Mouse (Mus musculus) skeletal muscle tissue, adult 2 months (tissue): ENCODE measurements at regions not wholly inside any gene's neighbourhood (a gene's known extent, or its start where the extent isn't known, plus 50 kb on each side); places are given as distances from the start of the nearest gene placed in this dataset.

Experiments
- DNase-seq: peaks from one replicate; pipeline ENCODE4 v3.0.0-alpha.2; 2012; ENCODE audit warnings: low read depth, low spot score

DNA sequence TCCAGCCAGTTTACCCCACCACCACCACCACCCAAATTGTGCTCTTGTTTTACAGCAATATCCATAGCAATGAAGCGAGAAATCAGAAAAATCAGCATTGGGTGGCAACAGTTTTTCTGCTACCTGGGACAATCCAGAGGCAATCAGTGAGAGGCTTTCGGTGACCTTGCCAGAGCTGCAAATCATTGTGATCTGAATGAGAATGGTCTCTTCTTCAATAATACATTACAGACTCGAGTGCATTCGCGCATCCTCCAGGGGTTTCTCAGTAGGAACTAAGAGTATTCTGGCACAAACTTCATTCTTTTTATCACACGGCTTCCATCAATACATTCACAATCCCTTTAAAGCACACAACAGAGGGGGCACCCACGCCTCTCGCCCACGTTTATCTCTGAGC lies 91.2 kb downstream of the Srek1 start:
- no peak for DNase-seq

GRCm38 (mm10) chr13:103680740-103681139 lies 93.7 kb downstream of the Srek1 start:
- DNase-seq, result no peak

GRCm38 (mm10) chr13:103680052-103680451 lies 94.4 kb downstream of the Srek1 start:
- DNase-seq, result no peak

DNA sequence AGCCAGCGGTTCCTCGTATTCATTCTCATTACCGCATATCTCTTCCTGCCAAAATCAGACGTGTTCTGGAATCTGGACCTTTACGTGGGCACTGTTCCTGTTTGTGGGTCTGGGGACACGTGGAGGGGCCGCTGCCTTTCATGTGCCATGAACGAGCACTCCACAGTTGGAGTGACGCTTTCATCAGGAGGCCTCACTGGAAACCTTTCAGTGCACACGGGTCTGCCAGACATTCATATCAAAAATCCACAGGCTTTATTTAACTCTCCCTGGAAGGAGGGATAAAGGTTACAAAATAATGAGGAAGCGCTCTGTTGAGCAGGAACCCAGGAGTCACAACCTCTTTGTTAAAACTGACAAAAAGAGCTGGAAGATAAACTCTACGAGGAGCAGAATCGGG lies 97.6 kb downstream of the Srek1 start:
- no peak for DNase-seq

DNA sequence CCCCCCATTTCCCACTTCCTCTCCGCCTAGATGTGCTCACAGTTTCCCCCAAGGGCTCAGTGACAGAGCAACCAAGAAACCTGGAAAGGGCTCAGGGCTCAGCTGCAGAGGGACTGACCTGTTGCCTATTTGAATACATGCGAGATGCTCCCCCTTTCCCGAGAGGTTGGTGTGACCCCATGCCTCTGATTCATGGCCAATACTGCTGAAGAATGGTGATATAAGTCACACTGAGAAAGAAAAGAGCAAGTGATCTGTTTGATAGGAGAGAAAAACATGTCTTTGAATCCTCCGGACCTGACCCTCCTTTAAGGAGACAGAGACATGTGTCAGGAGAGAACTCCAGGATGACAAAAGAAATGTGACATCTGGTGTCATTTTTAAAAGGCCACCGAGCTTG lies 98.2 kb downstream of the Srek1 start:
- no peak for DNase-seq

- DNase-seq, result no peak
Observed at GRCm38 (mm10) chr13:103670611-103671010, 103.8 kb downstream of the Srek1 start.

GRCm38 (mm10) chr13:103669856-103670255 lies 104.6 kb downstream of the Srek1 start:
- DNase-seq, result no peak

GRCm38 (mm10) chr13:103667749-103668148 lies 106.7 kb downstream of the Srek1 start:
- DNase-seq, result no peak

GRCm38 (mm10) chr13:103660248-103660996 lies 114.0 kb downstream of the Srek1 start:
- DNase-seq, result no peak

DNA sequence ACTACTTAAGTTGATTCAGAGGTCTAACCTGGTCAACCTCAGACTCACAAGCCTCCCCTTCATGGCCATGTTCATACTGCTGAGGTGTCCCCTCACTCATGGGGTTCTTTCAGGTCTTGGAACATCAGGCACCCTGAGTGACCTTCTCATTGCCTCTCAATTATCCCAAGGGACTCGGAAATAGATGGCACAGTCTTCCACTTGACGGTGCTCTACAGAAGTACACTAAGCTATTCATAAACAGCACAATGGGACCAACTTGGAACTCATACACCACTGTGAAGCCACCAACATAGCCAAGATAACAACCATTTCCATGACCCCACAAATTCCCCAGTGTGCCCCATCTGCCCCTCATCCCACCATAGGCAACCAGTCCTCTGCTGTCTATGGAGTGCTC lies 118.4 kb downstream of the Srek1 start:
- DNase-seq, result no peak

DNA sequence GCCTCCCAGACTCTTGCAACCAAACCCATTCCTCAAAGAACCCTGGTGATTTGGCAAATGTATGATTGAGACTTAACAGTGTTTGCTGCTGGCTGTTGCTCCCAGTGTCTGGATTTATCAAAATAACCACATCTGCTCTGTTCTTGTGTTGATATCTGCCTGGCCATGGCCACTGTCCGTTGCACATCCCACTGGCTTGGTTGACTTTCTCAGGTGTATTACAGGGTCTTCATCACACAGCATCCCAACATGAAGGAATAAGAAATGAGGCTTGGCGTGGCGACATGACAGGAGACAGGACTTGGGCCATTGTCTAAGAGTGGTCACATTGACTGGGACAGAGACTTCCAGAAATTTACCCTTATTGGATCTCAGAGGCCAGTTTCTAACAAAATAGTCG lies 121.2 kb downstream of the Srek1 start:
- DNase-seq, result no peak

- no peak for DNase-seq
Observed at GRCm38 (mm10) chr13:103649383-103649782, 125.0 kb downstream of the Srek1 start.

DNA sequence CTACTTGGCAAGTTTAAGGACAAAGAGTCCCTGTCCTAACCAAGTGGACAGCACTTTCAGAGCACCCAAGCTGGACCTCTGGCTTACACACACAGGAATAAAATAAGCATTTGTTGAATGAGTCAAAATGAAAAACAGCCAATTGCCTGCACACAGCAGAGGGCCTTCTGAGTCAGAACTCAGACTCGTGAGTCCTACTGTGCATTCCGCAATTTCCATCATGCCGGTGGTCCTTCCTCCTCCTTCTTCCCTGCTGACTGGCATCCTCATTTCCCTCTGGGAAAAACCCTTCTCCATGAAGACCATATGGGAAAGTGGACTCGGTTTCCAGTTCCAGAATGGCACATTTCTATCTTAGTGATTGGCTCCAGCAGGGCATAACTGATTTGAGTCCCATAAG lies 126.4 kb downstream of the Srek1 start:
- DNase-seq, result no peak

DNA sequence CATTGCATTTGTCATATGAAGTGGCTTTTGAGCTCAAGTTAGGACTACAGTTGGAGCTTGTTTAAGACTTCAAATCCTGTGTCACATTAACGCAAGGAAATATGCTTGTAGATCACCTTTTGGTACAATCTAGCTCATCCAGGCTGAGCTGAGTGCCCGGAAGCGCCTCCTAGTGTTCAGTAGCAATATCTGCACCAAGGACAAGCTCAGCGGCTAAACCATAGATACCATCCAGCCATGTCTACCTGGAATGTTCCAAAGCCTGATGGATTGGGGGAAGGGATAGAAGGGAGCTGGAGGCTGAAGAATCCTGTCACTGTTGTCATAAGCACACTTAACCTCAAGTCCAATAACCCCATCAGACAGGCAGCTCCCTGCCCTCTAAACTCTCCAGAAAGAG lies 128.4 kb downstream of the Srek1 start:
- DNase-seq, result no peak

DNA sequence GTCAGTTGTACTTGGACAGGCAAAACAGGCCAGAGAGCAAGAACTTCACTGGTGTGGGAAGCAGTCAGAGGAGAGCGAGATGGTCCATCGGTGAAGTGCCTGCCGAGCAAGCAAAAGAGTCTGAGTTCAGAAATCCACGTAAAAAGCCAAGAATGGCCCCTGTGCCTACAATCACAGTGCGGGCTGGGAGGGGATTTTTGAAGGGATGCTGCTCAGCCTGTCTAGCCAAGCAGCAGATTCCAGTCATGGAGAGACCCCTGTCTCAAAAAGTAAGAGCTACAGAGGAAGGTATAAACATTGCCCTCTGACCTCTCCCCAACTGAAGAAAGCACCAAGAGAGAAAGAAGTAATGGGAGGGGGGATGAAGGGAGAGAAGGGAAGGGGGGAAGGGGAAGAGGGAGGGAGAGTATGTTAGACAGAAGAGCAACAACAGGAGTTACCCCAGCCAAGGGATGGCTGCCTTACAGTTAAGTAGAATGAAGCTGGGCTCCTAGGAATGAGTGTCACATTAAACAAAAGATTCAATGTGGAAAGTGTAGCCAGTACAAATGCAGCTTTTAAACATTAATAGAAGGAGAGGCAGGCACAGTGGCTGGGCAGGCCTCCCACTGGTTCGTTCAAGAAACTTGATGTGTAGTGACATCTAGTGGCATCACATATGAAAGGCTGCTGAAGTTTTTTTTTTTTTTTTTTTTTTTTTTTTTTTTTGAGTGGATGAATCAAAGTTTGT lies 130.2 kb downstream of the Srek1 start:
- peak; percentile 46 for DNase-seq

GRCm38 (mm10) chr13:103643486-103643885 lies 130.9 kb downstream of the Srek1 start:
- DNase-seq, result no peak

- DNase-seq, result no peak
Observed at GRCm38 (mm10) chr13:103642542-103643375, 131.6 kb downstream of the Srek1 start.

- DNase-seq, result no peak
Observed at GRCm38 (mm10) chr13:103638038-103638437, 136.4 kb downstream of the Srek1 start.

DNA sequence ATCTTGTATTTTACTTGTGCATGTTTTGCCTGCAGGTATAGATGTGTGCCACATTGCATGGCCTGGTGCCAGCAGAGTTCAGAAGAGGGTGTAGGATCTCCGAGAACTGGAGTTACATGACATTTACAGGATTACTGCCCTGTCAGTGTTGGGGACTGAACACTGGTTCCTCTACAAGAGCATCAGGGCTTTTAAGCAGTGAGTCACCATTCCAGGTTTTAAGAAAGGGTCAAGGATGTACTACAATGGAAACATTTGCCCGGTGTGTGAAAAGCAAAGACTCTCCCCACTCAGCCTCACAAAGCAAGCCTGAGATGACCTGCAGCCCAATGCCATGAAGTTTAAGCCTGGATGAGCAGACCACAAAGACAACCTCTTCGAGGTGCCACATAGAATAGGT lies 137.0 kb downstream of the Srek1 start:
- DNase-seq, result no peak

GRCm38 (mm10) chr13:103636595-103636994 lies 137.8 kb downstream of the Srek1 start:
- DNase-seq, result no peak

- no peak for DNase-seq
Observed at GRCm38 (mm10) chr13:103623810-103624209, 150.6 kb downstream of the Srek1 start.

DNA sequence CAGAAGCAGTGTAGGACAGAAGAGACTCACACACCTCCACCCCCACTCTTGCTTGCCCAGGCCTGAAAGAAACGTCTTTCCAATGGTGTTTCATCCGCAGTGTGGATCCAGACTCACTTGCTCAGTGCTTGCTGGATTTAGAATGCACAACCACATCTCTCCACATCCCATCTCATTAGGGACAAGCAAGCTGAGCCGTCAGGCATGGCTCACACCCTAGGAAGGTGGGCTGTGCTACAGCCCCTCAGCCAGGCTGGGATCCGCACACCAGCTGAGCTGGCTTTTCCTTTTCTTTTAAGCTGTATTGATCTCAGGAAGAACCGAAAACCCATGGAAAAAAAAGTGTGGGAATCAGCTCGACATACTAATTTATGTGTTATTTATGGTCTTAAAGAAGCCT lies 151.1 kb downstream of the Srek1 start:
- no peak for DNase-seq
